Mouse (Mus musculus) adrenal gland, postnatal 25 days (tissue): ENCODE data around the gene Zcchc4. TPM values are rescaled to one million over a fixed set of nuclear protein-coding genes. Genes with fewer than 3 reads are reported as not detected.
A peak's percentile ranks its signal among the peaks of the same experiment; 100 is the strongest.
"Not testable (repeated sequence)": the region's sequence is repeated elsewhere in the genome, so short reads cannot be mapped to it uniquely, and the experiment has no call there.

Source experiments
- DNase-seq: peaks from one replicate; pipeline ENCODE4 v3.0.0; 2021; ENCODE audit warnings: mixed read lengths
- long read RNA-seq: library from polyadenylated mRNA; stranded (forward); transcript quantifications from one replicate; pipeline ENCODE4 v2.0.0, GENCODE M21; 2021
- total RNA-seq: library from RNA; stranded (reverse); gene quantifications from 2 replicates; pipeline ENCODE4 v1.2.3, GENCODE M21; 2021

The Zcchc4 gene
- 14.3 and 15.2 TPM in 2 replicates for total RNA-seq
- long read RNA-seq, transcript Zcchc4-203 (13 exons, 2,485 nt) = major isoform, 11 of 12 reads
- long read RNA-seq, partial matches to known transcripts = 0 of 12 reads
- long read RNA-seq, other reads (novel, unspliced or antisense) = 1 of 12 reads

DNA sequence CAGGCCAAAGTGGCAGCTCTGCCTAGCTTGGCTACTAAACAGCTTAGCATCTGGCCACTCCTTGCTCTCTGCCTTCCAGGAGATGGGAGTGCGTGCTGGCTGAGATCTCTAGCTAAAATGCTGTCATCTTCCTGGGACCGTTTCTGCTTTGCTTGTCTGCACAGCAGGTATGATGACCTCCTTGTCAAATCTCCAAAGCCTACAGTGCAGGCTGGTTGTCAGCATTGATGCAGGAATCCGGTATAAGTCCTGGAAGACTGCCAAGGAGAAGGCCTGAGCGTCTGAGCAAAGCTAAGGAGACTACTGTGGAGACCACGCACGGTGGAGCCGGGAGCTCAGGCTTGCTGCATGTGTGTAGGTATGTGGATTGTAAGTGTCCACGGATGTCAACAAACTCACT lies at the start of gene Zcchc4:
TSS of gene Zcchc4 (plus strand) at position 173 of the 400 bp plus-strand sequence.
- no peak for DNase-seq

DNA sequence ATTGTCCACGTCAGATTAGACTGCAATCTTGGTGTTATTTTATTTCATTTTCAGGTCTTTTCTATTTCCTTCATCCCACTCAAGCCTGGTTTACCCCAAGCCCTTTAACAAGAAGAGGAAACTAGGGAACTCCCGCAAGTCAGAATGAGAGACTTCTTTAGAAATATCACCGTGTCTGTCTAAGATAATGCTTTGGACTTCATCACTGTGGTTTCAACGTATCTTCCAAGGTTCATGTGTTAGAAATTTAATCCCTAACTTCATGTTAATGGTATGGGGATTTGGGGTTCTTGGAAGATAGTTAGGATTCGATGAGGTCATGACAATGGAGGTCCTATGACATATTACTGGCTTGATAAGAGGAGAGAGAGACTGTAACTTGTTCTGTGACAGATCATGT lies 47.5 kb upstream of the Zcchc4 start:
- DNase-seq = no peak

DNA sequence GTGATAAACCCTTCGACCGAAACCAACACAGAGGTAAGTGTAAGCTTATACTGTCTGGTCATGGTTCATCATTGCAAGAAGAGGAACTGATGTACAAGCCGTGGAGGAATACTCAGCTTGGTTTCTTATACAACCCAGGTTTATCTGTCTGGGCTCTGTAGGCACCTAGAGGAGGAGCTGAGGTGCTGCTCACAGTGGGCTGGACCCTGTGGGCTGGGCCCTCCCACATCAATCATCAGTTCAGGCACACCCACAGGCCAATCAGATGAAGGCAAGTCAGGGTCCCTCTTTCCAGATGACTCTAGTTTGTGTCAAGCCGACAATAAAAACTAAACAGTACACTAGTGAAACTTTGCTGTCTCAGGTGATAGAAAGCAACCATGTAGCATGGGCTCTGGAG lies 42.4 kb upstream of the Zcchc4 start:
- DNase-seq = no peak

DNA sequence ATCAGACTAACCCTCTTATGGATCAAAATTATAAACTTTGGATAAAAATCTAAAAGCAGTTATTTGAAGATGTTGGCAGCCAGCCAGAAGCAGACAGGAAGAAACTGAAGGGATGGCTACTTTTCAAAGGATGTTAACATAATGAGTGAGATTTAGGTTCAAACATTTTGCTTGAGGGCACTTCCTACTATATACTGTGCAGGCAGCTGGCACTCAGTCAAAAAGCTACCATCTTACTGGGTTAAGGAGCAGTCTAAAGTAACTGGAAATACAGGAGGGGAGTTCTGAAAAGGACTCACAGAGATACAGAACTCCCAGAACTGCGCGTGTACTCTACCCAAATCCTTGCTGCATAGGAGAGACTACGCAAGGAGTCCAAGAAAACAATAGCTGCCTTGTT lies 39.2 kb upstream of the Zcchc4 start:
- no peak for DNase-seq

DNA sequence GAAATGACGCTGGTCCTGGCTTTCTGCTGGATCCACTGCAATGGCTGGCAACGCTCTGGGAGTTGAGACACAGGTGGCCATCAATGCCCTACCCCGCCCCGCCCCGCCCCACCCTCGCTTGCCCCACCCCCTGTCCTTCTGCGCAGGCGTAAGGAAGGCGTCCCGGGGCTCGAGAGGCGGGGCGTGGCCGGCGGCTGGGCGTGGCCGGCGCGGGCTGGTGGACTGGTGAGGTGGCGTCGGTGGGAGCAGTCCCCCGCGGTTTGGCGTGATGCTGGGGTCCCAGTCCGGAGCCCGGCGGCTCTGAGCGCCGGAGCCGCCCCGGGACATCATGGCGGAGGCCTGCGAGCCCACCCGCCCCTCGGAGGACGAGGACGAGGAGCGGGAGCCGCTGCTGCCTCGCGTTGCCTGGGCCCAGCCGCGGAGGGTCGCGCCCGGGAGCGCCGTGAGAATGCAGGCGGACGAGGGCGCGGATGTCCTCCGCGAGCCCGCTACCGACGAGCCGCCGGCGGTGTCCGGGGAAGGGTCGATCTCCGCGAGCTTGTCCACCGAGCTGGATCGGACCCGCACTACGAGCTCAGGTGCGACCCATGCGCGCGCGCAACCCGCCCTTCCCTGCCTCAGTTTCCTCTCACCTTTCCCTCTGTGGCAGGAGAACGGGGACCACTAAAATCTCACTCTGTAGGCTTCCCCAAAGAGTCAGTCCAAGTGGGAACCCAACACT lies 33.7 kb upstream of the Zcchc4 start, which contains the start of gene Pi4k2b:
TSS of gene Pi4k2b (plus strand) at position 184 of the 721 bp plus-strand sequence.
- DNase-seq = peak; percentile 86

DNA sequence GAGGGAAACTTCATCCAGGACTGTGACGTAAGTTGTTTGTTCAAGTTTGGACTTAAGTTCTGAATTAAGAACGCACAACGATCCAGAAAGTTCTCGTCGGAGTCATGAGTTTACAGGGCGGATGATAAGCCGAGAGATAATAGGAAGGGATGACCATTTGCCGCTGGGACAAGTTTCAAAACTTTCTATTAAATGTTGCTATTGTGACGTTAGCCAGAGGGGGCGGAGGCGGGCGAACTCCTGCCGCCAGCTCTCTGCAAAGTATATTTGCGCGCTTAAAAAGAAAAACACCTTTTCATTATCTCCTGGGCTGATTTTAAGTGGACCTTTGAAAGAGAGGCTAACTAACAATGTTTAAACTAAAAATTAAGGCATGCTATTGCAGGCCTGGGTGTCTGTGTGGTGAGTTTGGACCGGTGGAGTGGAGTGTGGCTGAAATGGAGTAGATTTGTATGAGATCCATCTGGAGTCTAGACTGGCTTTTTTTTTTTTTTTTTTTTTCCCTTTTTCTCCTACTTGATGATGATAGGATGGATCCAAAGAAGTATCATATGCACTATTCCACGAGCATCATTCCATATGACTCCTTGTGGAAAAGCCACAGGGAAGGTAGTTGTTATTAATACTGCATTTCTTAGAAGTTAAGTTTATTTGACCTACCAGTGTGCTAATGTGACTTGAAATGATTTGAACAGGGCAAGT lies 32.9 kb upstream of the Zcchc4 start:
- DNase-seq = peak; percentile 42

DNA sequence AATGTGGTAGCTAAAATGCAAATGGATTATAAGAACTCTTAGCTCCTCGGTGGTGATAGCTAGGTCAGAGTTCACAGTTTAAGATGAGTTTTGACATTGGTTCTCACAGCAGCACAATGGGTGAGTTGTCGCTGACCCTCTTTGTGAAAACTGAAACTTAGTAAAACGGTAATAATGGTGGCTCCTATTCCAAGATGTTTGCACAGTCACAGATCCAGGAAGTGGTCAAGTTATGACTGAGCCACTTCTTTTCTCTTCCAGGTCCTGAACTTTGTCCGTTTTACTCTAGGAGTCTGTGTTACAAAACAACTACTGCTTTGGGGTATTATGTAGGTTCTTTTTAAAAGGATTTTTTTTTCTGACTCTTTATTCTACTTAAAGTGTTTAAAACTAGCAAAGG lies 32.0 kb upstream of the Zcchc4 start:
- DNase-seq = no peak

DNA sequence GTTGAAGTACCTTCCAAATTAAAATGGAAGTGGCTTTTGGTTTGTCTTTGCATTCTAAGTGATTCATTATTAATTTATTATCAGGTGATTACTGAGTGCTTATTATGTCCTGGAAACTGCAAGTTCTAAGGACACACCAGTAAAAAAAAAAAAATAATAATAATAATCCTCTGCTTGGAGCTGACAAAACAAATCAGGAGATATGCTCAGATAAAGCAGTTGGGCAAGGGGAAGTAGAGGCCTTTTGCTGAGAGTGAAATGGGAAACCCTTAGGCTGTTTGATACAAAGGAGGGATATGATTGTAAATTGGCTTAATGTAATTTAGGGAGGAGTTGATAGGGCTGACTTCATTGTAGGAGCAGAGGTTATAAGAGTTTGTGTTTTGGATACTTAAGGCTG lies 28.3 kb upstream of the Zcchc4 start:
- DNase-seq = no peak

DNA sequence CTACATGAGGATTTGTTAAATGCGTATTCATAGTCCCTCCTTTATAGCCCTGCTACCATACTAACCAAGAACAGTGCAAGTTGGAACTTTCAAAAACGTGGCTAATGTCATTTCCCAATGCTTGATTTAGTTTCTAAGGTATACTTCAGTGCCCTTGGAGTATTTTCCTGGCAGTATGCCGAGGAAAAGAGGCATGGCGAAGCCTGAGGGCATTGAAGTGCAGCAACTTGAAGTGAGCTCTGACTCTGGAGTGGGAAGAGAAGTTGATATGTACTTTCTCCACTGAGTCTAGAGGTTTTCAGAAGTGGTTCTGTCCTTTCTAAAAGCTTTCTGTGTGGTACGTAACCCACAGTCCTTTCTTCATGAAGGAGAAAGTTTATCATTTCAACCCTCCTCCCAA lies 26.5 kb upstream of the Zcchc4 start:
- no peak for DNase-seq

DNA sequence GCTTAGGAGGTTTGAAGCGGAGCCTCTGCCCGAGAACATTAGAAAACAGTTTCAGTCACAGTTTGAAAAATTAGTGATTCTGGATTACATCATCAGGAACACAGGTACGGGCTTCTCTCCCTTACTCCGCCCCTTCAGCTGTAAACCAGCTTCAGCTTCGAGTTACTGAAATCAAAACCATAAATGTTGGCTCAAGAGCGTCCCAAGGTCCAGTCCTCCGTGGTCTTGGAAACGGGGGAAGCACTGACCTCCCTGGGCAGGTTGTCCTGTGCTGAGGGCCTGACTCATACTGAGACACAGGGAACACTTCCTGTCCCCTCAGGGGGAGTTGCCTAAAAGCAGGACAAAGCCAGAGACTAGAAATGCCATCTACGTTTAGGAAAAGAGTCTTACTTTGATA lies 22.1 kb upstream of the Zcchc4 start:
- DNase-seq = no peak

DNA sequence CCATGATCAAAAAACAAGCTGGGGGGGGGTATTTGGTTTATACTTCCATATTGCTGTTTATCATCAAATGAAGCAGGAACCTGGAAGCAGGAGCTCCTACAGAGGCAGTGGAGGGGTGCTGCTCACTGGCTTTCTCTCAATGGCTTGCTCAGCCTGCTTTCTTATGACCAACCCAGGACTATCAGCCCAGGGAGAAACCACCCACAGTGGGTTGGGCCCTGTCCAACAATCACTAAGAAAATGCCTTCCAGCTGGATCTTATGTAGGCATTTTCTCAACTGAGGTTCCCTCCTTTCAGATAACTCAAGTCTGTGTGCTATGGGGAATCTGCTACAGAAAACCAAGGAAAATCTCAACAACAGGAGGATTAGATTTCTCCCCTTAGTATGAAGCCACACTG lies 21.0 kb upstream of the Zcchc4 start:
- no peak for DNase-seq

DNA sequence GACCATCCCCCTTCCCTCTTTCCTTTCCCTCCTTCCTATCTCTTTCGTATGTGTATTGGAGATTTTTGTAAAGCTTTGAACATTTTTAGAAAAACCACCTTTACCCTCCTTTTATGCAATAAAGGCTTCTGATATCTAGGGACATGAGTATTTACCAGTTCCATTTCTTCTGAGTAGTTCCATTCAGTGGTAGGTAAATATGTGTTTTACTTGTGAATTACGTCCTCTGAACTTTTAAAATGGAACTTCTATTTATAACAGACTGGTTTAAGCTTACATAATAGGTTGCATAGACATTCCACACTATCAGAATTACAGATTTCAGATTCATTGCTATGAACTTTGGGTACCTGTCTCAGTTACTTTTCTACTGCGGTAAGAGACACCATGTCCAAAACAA lies 19.9 kb upstream of the Zcchc4 start:
- no peak for DNase-seq

DNA sequence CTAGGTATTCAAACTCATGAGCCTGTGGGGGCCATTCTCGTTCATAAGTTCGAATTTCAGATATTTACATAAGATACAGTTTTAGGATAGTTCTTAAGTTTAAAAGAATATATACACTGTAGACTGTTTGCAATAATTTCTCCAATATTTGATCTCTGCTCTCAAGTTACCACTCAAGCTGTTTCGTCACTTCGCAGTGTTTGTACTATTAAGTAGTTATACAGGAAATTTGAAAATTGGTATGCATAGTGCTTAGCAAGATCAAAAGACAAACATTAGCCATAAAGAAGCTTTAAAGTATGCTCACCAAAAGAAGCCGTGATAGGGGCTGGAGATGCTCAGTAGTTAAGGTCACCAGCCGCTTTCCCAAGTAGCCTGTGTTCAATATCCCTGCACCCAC lies 19.2 kb upstream of the Zcchc4 start:
- DNase-seq = no peak

DNA sequence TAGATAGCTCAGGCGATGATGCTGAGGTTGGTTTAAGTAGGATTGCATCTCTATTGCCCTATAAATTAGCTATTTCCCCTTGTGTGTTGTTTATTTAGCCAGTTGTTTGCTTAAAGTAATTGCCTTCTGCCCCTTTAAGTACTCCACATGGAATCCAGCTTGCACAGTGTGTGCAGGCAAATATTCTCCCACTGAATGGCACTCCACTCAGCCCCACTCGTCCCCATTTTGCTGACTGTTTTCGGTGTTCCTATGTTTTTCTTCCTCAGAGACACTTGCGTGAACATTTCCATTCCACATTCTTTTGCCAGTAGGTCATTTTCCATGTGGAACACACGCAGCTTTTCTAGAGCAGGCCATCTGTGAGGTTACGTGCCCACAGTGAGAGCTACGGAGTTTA lies 12.6 kb upstream of the Zcchc4 start:
- no peak for DNase-seq

DNA sequence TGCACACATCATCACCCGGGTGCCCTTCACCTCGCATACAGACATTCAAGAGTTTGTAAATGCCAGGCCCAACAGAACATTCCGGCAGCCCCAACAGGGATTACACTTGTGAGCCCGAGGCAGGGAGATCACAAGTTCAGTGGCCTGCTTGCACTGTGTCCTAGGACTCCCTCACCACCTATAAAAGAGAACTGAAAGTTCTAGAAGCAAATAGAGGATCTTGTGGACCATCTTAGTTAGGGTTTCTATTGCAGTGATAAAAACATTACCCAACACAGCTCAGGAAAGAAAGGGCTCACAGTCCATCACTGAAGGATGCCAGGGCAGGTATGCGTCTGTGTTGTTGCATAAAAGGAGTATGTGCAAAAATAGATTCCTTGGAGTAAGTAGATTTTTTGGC lies 942 bp upstream of the Zcchc4 start:
- DNase-seq = no peak

DNA sequence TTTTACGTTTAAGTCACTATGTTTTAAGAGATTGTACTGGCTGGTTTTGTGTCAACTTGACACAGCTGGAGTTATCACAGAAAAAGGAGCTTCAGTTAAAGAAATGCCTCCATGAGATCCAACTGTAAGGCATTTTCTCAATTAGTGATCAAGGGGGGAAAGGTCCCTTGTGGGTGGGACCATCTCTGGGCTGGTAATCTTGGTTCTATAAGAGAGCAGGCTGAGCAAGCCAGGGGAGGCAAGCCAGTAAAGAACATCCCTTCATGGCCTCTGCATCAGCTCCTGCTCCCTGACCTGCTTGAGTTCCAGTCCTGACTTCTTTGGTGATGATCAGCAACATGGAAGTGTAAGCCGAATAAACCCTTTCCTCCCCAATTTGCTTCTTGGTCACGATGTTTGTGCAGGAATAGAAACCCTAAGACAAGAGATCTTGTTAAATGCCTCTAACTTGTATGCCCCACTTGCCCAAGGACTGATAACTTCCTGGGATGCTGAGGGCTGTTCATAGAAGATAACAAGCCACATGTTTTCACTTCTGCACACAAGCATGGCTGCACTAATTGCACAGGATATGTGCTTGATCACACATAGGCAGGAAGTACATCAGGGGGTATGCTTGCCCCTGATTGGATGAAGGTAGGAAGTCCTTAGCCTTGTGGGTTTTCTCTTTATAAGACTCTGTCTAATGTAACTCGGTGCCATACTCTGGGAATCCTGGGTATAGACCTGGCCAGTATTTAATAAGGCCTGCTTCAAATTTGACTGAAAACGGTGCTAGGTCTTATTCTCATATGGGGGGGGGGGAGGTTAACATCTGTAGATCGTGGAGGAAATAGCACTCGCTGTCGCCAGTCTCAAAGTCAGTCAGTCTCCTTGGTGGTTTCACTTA lies 1.5 kb downstream of the Zcchc4 start:
- not testable (repeated sequence) for DNase-seq

DNA sequence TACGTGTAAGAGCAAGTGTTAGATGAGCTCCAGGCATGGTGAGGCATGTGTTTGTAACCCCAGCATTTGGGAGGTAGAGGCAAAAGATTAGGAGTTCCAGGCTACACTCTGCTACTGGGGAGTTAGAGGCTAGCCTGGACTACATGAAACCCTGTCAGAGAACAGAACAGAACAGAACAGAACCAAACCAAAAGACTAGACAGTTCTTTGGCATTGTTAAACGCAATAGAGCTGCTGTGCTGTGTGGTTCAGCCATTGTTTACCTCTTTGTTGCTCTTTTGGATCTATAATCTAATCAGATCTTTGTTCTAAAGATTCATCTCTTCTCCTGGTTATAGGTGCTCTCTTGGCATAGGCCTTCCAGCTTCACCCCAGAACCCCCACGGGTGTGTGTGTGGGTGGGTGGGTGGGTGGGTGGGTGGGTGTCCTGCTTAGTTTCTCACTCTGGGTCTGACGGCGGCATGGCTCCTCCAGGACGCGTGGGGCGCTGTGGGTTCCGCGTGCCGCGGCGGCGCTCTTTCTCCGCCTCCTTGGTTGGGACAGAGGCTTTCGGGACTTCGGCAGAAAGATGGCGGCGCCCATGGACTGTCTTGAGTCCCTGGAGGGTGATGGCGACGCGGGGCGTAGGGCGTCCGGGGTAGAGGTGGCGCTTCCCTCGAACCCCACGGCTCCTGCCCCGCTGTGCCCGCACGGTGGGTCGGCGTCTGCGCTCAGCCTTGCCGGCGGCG lies 7.5 kb downstream of the Zcchc4 start:
- DNase-seq = peak; percentile 87

DNA sequence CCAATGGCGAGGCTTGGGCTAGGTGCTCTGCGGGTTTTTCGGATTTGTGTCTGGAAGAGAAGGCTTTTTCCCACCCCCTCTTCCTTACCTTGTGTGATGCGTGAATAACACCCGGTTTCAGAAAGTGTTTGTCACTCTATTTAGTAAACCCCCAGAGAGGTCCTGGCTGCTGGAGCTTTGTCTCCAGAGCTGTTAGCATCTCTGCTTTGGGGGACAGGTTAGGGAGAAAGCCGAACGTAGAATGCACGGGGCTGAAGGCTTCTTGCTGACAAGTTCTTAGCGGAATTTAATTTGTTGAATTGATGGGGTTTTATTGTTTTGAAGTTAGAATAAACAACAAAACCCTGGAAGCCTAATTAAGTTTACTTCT lies 8.0 kb downstream of the Zcchc4 start:
- no peak for DNase-seq

DNA sequence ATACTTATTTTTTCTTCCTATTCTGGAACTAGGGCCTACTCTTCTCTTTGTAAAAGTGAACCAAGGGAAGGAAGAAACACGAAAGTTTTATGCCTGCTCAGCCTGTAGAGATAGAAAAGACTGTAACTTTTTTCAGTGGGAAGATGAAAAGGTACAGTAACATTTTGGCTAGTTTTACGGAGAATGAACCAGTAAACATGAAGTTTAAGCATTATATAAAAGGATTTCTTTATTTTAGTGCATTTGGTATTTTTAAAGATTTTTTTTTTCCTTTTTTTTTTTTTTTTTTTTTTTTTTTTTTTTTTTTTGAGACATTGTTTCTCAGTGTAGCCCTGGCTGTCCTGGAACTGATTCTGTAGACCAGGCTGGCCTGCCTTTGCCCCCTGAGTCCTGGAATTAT lies 8.7 kb downstream of the Zcchc4 start:
- no peak for DNase-seq

DNA sequence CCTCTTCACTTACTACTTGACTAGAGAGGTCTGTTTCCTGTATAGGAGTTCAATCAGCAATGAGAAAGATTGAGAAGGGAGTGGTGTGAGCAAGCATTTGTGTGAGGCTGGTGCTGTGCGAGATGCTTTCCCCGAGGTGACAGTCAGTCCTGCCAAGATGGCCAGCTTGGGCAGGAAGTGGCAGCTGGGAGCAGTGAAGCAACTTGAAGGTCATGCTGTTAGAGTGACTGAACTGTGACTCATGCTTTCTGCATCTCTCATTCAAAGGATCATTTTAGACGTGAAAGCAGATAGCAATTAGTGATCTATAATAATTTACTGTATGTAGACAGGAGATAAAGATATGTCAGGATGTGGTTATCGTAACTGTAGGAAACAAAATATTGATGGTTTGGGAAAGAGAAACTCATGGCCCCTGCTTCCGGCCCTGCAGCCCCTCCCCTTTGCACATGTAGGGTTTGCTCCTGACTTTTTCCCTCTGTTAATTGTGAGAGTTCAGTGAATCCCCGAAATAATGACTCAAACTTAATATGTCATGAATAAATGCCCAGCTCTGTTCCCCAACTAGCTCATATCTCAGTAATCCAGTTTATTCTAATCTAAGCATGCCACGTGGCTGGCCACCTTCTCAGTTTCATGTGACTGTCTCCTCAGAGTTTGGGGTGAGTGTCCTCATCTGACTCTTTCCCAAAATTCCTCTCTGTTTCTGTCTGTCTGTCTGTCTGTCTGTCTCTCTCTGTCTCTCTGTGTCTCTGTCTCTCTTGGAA lies 11.5 kb downstream of the Zcchc4 start:
- peak; percentile 31 for DNase-seq

DNA sequence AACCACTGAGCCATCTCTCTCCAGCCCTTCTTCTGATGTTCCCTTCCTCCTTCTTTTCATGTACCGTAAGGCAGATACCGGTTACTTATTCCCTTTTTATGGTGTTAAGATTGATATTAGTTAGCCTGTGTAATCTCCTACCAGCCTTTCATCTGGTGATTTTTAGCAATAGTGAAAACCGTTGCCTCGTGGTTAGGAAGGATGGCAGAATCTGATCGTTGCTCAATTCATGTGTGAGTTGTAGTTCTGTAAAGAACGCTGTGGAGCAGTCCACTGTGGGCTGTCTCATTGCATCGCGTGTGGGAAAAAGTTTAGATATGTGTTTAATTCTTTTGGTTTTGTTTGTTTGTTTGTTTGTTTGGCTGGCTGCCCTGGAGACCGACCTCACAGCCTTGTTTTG lies 18.0 kb downstream of the Zcchc4 start:
- no peak for DNase-seq
